Mouse (Mus musculus): ENCODE measurements at regions not wholly inside any gene's neighbourhood (a gene's known extent, or its start where the extent isn't known, plus 50 kb on each side); places are given as distances from the start of the nearest gene placed in this dataset.

DNA sequence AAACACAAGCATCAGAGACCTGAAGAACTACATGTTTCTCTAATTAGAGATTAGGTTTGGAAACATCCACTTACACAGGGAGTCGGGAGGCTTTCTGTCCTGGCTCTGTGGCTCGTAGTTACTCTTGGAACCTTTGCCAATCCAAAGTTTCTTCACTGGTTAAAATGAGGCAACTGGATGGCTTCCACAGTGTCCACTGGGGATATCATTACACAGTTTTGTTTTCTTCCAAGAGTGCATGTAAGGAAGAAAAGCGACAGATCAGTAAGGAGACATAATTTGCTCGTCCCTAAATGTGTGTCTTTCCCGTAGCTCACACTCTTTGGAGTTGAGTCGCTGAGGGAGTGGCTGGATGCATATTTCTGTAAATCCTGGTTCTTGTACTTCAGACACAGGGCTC is 1325.4 kb upstream of the Zeb2 start:
- no peak overlapping the region for H3K4me3 ChIP-seq (ENCODE audit: control insufficient read depth in 1 of 2, insufficient read depth in 1 of 2, low read depth in 2 of 2, low read length in 2 of 2)
- H3K79me2 ChIP-seq (ENCODE audit: control insufficient read depth, insufficient read depth, low read length, poor library complexity) = no peaks in the 10 kb centered on the region
- peaks cover 0 to 10% of the 10 kb centered on the region in 2 experiments; a peak in 2 of 4 replicates for H3K36me3 ChIP-seq (ENCODE audit: control insufficient read depth in 1 of 2, insufficient read depth in 2 of 2, low read length in 2 of 2)
- H3K9me3 ChIP-seq (replicated peaks; ENCODE audit: insufficient read depth, low read length) = no peaks in the 10 kb centered on the region
- H3K27ac ChIP-seq (ENCODE audit: control insufficient read depth, low read depth, low read length) = peak overlapping the region; percentile 13; the same call in 1 of the 2 replicates
- TF ChIP-seq USF1 (IDR thresholded peaks at IDR 0.05; ENCODE audit: low read depth, low read length) (no peak), MYC (IDR thresholded peaks at IDR 0.05; ENCODE audit: low read depth, low read length) (no peak), MAFK (IDR thresholded peaks at IDR 0.05; ENCODE audit: borderline replicate concordance, low read depth, low read length) (no peak), MAZ (IDR thresholded peaks at IDR 0.05; ENCODE audit: low read depth, low read length) (no peak), ELF1 (IDR thresholded peaks at IDR 0.05; ENCODE audit: low read depth, low read length) (no peak), EP300 (IDR thresholded peaks at IDR 0.05; ENCODE audit: low read depth in 1 of 2, low read length in 2 of 2) (no peak), NELFE (IDR thresholded peaks at IDR 0.05; ENCODE audit: low read depth, low read length) (no peak), ZKSCAN1 (IDR thresholded peaks at IDR 0.05; ENCODE audit: low read depth, low read length) (no peak), CTCF (IDR thresholded peaks at IDR 0.05 in 2 of 3, conservative IDR thresholded peaks at IDR 0.05 in 1 of 3; ENCODE audit: control insufficient read depth in 1 of 3, insufficient read depth in 1 of 3, low read depth in 2 of 3, low read length in 3 of 3, poor library complexity in 1 of 3, severe bottlenecking in 1 of 3) (no peak), HCFC1 (IDR thresholded peaks at IDR 0.05; ENCODE audit: low read depth, low read length) (no peak), TAL1 (IDR thresholded peaks at IDR 0.05; ENCODE audit: low read length) (no peak), POLR2AphosphoS2 (IDR thresholded peaks at IDR 0.05; ENCODE audit: low read length) (no peak), TCF12 (IDR thresholded peaks at IDR 0.05; ENCODE audit: low read depth, low read length) (no peak), USF2 (IDR thresholded peaks at IDR 0.05; ENCODE audit: borderline replicate concordance in 1 of 2, insufficient read depth in 1 of 2, low read depth in 1 of 2, low read length in 2 of 2) (no peak), CHD2 (IDR thresholded peaks at IDR 0.05; ENCODE audit: low read length) (no peak), SIN3A (IDR thresholded peaks at IDR 0.05; ENCODE audit: low read length) (no peak), GATA1 (IDR thresholded peaks at IDR 0.05; ENCODE audit: low read depth, low read length) (no peak), E2F4 (IDR thresholded peaks at IDR 0.05; ENCODE audit: borderline replicate concordance, low read depth, low read length) (no peak)
- no peaks in the 10 kb centered on the region for H3K27me3 ChIP-seq (ENCODE audit: control insufficient read depth in 1 of 2, insufficient read depth in 2 of 2, low read length in 2 of 2)
- no peak for DNase-seq (ENCODE audit: low read depth, low spot score)
- peaks cover 2 to 9% of the 10 kb centered on the region in 2 experiments; a peak in 3 of 4 replicates for H3K4me1 ChIP-seq (ENCODE audit: control insufficient read depth in 1 of 2, insufficient read depth in 2 of 2, low read length in 2 of 2)
- H3K9ac ChIP-seq (ENCODE audit: control insufficient read depth, low read depth, low read length, poor library complexity, severe bottlenecking) = no peak overlapping the region

DNA sequence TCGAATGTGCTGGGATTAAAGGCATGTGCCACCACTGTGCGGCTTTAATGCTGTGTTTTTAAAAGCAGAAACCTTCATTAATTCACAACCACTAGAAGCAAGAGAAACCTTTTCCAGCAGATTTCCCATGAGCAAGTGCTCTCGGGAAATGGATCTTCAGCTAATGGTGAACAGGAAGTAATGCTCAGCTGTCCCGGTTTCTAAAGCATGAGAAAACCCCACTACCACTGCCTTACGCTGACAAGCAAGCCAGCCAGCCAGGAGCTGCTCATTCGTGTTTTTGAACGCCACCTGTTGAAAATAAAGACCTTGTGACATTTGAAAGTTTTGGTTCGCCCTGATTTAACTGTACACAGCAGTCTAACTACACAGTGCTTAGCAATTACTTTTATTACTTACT is 1324.7 kb upstream of the Zeb2 start:
- H3K27me3 ChIP-seq (ENCODE audit: control insufficient read depth in 1 of 2, insufficient read depth in 2 of 2, low read length in 2 of 2) = no peaks in the 10 kb centered on the region
- no peak for DNase-seq (ENCODE audit: low read depth, low spot score)
- no peak overlapping the region for H3K27ac ChIP-seq (ENCODE audit: control insufficient read depth, low read depth, low read length)
- H3K9me3 ChIP-seq (replicated peaks; ENCODE audit: insufficient read depth, low read length) = no peaks in the 10 kb centered on the region
- TF ChIP-seq MAZ (IDR thresholded peaks at IDR 0.05; ENCODE audit: low read depth, low read length) (no peak), MYC (IDR thresholded peaks at IDR 0.05; ENCODE audit: low read depth, low read length) (no peak)
- H3K4me3 ChIP-seq (ENCODE audit: control insufficient read depth in 1 of 2, insufficient read depth in 1 of 2, low read depth in 2 of 2, low read length in 2 of 2) = no peak overlapping the region
- H3K9ac ChIP-seq (ENCODE audit: control insufficient read depth, low read depth, low read length, poor library complexity, severe bottlenecking) = no peak overlapping the region
- H3K4me1 ChIP-seq (ENCODE audit: control insufficient read depth in 1 of 2, insufficient read depth in 2 of 2, low read length in 2 of 2) = peaks cover 2 to 9% of the 10 kb centered on the region in 2 experiments; a peak in 3 of 4 replicates
- peaks cover 0 to 10% of the 10 kb centered on the region in 2 experiments; a peak in 2 of 4 replicates for H3K36me3 ChIP-seq (ENCODE audit: control insufficient read depth in 1 of 2, insufficient read depth in 2 of 2, low read length in 2 of 2)
- no peaks in the 10 kb centered on the region for H3K79me2 ChIP-seq (ENCODE audit: control insufficient read depth, insufficient read depth, low read length, poor library complexity)
